In the genomic region with DNA sequence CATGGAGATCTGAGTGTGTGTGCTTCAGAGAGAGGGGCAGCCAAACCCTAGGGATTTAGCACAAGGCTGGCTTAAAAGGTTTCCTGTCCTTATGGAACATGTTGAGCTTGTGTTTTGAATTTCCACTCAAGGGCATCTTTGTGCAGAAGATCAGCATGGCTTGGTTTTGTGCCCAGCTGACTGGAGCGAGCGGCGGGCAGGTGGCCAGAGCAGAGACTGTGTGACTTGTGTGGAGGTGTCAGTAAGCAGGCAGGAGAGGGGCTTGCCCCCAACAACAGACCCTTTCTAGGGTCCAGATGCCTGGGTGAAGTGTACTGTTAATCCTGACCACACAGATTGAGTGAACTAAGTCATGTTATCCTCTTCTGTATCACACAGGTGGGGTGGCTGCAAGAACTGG, we compare ENCODE assay signal across 12 mouse cellular contexts.
DNase-seq lines count a peak whose midpoint lies in the region; ATAC-seq and TF ChIP-seq lines count a peak whose summit lies in the region.
"Had no signal": no experiment of that assay in that cellular context is flagged by ENCODE, and none has a peak within 500 bp of the region (broad histone marks: within the 10 kb centered on the region; RNA-seq: fewer than 3 reads in every experiment).

No protein-coding gene starts in this region.

- DNase-seq in hindbrain, postnatal 0 days (ENCODE audit: low spot score) = peak; percentile 54
- peak; percentile 24 for DNase-seq in right cerebral cortex, postnatal 14 days
- no peak for DNase-seq in right cerebral cortex, adult 18-20 months
- peak; percentile 84 to 87 for DNase-seq in cerebellum, adult 2 months
- DNase-seq in heart, postnatal 36 days = peak; percentile 49 to 59
- DNase-seq in kidney, adult 9 months = no peak
- DNase-seq: kidney, adult 18-20 months; liver, embryonic 13.5 days; lung, postnatal 4 days; retina, postnatal 1 day had no signal

- peak; percentile 49; the same call in 1 of the 2 replicates for ATAC-seq in hindbrain, postnatal 0 days
- no peak for ATAC-seq in hindbrain, embryonic 13.5 days (ENCODE audit: low FRiP score)
- ATAC-seq: forebrain, embryonic 16.5 days had no signal

- WGBS in hindbrain, postnatal 0 days = 65% methylated on average over 3 of the region's 3 CpGs
- 82% methylated on average over 3 of the region's 3 CpGs for WGBS in hindbrain, embryonic 13.5 days
- WGBS in cerebellum, adult 2 months = 11% methylated on average over 3 of the region's 3 CpGs

- no peak overlapping the region for H3K4me2 ChIP-seq in hindbrain, postnatal 0 days (ENCODE audit: low read depth, low read length)
- H3K4me2 ChIP-seq in hindbrain, embryonic 13.5 days = no peak overlapping the region
- H3K4me2 ChIP-seq: liver, embryonic 13.5 days had no signal

- no peaks in the 10 kb centered on the region for H3K27me3 ChIP-seq in hindbrain, postnatal 0 days (ENCODE audit: insufficient read depth, low read length)
- H3K27me3 ChIP-seq in hindbrain, embryonic 13.5 days = peaks cover 7% of the 10 kb centered on the region; the same call in 1 of the 2 replicates
- H3K27me3 ChIP-seq in cerebellum, adult 2 months (ENCODE audit: control insufficient read depth, insufficient read depth, low read length) = no peaks in the 10 kb centered on the region
- H3K27me3 ChIP-seq: liver, embryonic 13.5 days had no signal

- TF ChIP-seq CTCF in hindbrain, postnatal 0 days (IDR thresholded peaks at IDR 0.05; ENCODE audit: low read depth) = no peak
- no peak for TF ChIP-seq CTCF in cerebellum, adult 2 months (IDR thresholded peaks at IDR 0.05; ENCODE audit: borderline replicate concordance, insufficient read depth, low read depth, low read length)

- H3K27ac ChIP-seq in hindbrain, postnatal 0 days = no peak overlapping the region
- no peak overlapping the region for H3K27ac ChIP-seq in hindbrain, embryonic 13.5 days
- peak overlapping the region; percentile 62 for H3K27ac ChIP-seq in cerebellum, adult 2 months (ENCODE audit: insufficient read depth, low read length)
- H3K27ac ChIP-seq: liver, embryonic 13.5 days had no signal

- no peak for TF ChIP-seq POLR2A in cerebellum, adult 2 months (IDR thresholded peaks at IDR 0.05; ENCODE audit: borderline replicate concordance, insufficient read depth, low read length)

- H3K9me3 ChIP-seq in hindbrain, postnatal 0 days (ENCODE audit: low read length) = no peaks in the 10 kb centered on the region
- no peaks in the 10 kb centered on the region for H3K9me3 ChIP-seq in hindbrain, embryonic 13.5 days
- H3K9me3 ChIP-seq: liver, embryonic 13.5 days had no signal

- no peak overlapping the region for H3K4me3 ChIP-seq in hindbrain, postnatal 0 days (ENCODE audit: low read length)
- no peak overlapping the region for H3K4me3 ChIP-seq in hindbrain, embryonic 13.5 days
- H3K4me3 ChIP-seq in cerebellum, adult 2 months (replicated peaks; ENCODE audit: insufficient read depth, low read depth, low read length) = no peak overlapping the region
- H3K4me3 ChIP-seq: liver, embryonic 13.5 days had no signal

- H3K36me3 ChIP-seq in hindbrain, postnatal 0 days (ENCODE audit: insufficient read depth, low read length) = no peaks in the 10 kb centered on the region
- H3K36me3 ChIP-seq in hindbrain, embryonic 13.5 days = no peaks in the 10 kb centered on the region
- H3K36me3 ChIP-seq: liver, embryonic 13.5 days had no signal

- H3K4me1 ChIP-seq in hindbrain, postnatal 0 days (ENCODE audit: insufficient read depth, low read length) = no peaks in the 10 kb centered on the region; the same call in 1 of the 2 replicates
- peaks cover 5% of the 10 kb centered on the region; the same call in 1 of the 2 replicates for H3K4me1 ChIP-seq in hindbrain, embryonic 13.5 days (replicated peaks)
- H3K4me1 ChIP-seq in cerebellum, adult 2 months (ENCODE audit: control insufficient read depth, insufficient read depth, low read length) = peaks cover 26% of the 10 kb centered on the region
- H3K4me1 ChIP-seq: liver, embryonic 13.5 days had no signal

- no peak overlapping the region for H3K9ac ChIP-seq in hindbrain, postnatal 0 days (replicated peaks; ENCODE audit: low read length)
- no peak overlapping the region for H3K9ac ChIP-seq in hindbrain, embryonic 13.5 days
- H3K9ac ChIP-seq: liver, embryonic 13.5 days had no signal

- intact Hi-C loops in heart, postnatal 36 days (cut with DNase I) = no loop called here

Comparison
In these comparisons a context has a peak if more than half of its experiments do, and no peak if none do; other contexts are left out.
1. DNase-seq: peak in hindbrain, postnatal 0 days (single experiment), right cerebral cortex, postnatal 14 days (single experiment), cerebellum, adult 2 months (2 of 2) and heart, postnatal 36 days (2 of 2); none in right cerebral cortex, adult 18-20 months (single experiment) and kidney, adult 9 months (single experiment).